9 mouse cellular contexts compared by ENCODE assay signal in the genomic region with DNA sequence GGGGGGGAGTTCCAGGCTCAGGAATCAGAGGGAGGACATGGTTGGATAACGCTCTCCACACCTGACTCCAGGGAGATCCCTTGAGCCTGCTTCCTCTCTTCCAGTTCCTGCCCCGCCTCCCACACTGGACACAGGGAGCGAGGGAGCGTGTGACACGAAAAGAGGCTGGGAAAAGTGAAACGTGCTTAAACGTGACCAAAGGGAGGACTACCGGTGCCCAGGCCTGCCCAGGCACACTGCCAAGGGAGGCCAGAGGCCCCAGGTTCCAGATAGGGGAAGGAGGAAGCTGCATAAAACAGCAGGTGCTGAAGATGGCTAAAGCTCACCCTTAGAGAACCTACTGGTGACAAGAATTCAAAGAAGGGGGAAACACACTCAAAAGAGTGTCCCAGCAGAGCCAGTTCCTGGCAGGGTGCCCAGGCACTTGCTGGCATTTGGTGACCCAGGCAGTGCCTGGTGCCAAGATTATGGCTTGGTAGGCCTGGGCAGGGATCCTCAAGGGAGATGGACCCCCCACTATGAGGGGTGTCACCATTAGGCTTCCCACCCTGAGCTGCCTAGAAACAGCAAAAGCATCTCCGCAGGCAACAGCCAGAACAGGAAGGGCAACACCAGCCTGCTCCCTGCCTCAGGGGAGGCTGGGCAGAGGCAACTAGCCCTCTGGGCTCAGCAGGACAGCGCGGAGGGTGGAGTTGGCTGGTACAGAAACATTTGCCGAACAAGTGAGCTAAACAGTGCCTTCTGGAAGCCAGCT. TPM values are rescaled to one million over a fixed set of nuclear protein-coding genes. Genes with fewer than 3 reads are reported as not detected.
DNase-seq lines count a peak whose midpoint lies in the region; ATAC-seq and TF ChIP-seq lines count a peak whose summit lies in the region.
"Had no signal": no experiment of that assay in that cellular context is flagged by ENCODE, and none has a peak within 500 bp of the region (broad histone marks: within the 10 kb centered on the region; RNA-seq: fewer than 3 reads in every experiment).

No protein-coding gene starts in this region.

- H3K4me2 ChIP-seq in forebrain, embryonic 11.5 days (ENCODE audit: low read depth, low read length, severe bottlenecking) = no peak overlapping the region
- peak overlapping the region; percentile 89 for H3K4me2 ChIP-seq in forebrain, postnatal 0 days (ENCODE audit: low read depth)
- H3K4me2 ChIP-seq: liver, embryonic 15.5 days had no signal

- no peaks in the 10 kb centered on the region for H3K9me3 ChIP-seq in forebrain, embryonic 11.5 days (ENCODE audit: control insufficient read depth, low read length)
- H3K9me3 ChIP-seq in forebrain, embryonic 10.5 days = no peaks in the 10 kb centered on the region
- no peaks in the 10 kb centered on the region for H3K9me3 ChIP-seq in forebrain, postnatal 0 days (ENCODE audit: low read length)
- H3K9me3 ChIP-seq: liver, embryonic 15.5 days had no signal

- H3K27ac ChIP-seq in forebrain, embryonic 11.5 days (ENCODE audit: low read depth, low read length) = no peak overlapping the region
- H3K27ac ChIP-seq in forebrain, embryonic 10.5 days = no peak overlapping the region
- H3K27ac ChIP-seq in forebrain, postnatal 0 days (ENCODE audit: low read depth, low read length) = peak overlapping the region; percentile 16; the same call in 1 of the 2 replicates
- H3K27ac ChIP-seq: liver, embryonic 15.5 days had no signal

- H3K27me3 ChIP-seq in forebrain, embryonic 11.5 days (ENCODE audit: control insufficient read depth, insufficient read depth, low read length) = peaks cover 37% of the 10 kb centered on the region
- peaks cover 75% of the 10 kb centered on the region for H3K27me3 ChIP-seq in forebrain, embryonic 10.5 days (ENCODE audit: poor library complexity, severe bottlenecking)
- 0 out of 2 replicates have a peak, but pooled peaks cover 5% of the 10 kb centered on the region for H3K27me3 ChIP-seq in forebrain, postnatal 0 days (ENCODE audit: insufficient read depth, low read length)

- H3K4me3 ChIP-seq in forebrain, embryonic 11.5 days (ENCODE audit: low read depth, low read length) = no peak overlapping the region
- no peak overlapping the region for H3K4me3 ChIP-seq in forebrain, embryonic 10.5 days
- peak overlapping the region; percentile 55 for H3K4me3 ChIP-seq in forebrain, postnatal 0 days (ENCODE audit: low read depth, low read length)
- H3K4me3 ChIP-seq: liver, embryonic 15.5 days had no signal

- H3K4me1 ChIP-seq in forebrain, embryonic 11.5 days (replicated peaks; ENCODE audit: control insufficient read depth, insufficient read depth, low read length) = peaks cover 7% of the 10 kb centered on the region
- H3K4me1 ChIP-seq in forebrain, embryonic 10.5 days = peaks cover 20% of the 10 kb centered on the region
- peaks cover 17% of the 10 kb centered on the region for H3K4me1 ChIP-seq in forebrain, postnatal 0 days (ENCODE audit: insufficient read depth)

- no peaks in the 10 kb centered on the region for H3K36me3 ChIP-seq in forebrain, embryonic 11.5 days (ENCODE audit: control insufficient read depth, insufficient read depth, low read length)
- H3K36me3 ChIP-seq in forebrain, embryonic 10.5 days (replicated peaks) = no peaks in the 10 kb centered on the region
- H3K36me3 ChIP-seq in forebrain, postnatal 0 days (ENCODE audit: insufficient read depth) = no peaks in the 10 kb centered on the region
- H3K36me3 ChIP-seq: liver, embryonic 15.5 days had no signal

- intact Hi-C loops in left cerebral cortex, postnatal 25 days (cut with DNase I) = no loop called here

- WGBS in forebrain, embryonic 11.5 days = 59% methylated on average over 12 of the region's 12 CpGs
- 59% methylated on average over 12 of the region's 12 CpGs for WGBS in forebrain, embryonic 10.5 days
- WGBS in forebrain, postnatal 0 days = 29% methylated on average over 12 of the region's 12 CpGs

- peak; percentile 49 for DNase-seq in forebrain, embryonic 11.5 days (ENCODE audit: low spot score)
- no peak for DNase-seq in forebrain, embryonic 10.5 days (ENCODE audit: extremely low spot score, low spot score)
- peak; percentile 84 for DNase-seq in adrenal gland, postnatal 14 days
- peak; percentile 58 for DNase-seq in forebrain, postnatal 0 days
- DNase-seq in kidney, adult 8-10 months = peak; percentile 47 to 63
- DNase-seq in left cerebral cortex, postnatal 25 days (ENCODE audit: low spot score in 2 of 2) = peak; percentile 75 to 78
- peak; percentile 73 for DNase-seq in right cerebral cortex, postnatal 4 days
- no peak for DNase-seq in thymus, postnatal 0 days (ENCODE audit: low spot score)

- ATAC-seq in forebrain, embryonic 11.5 days (replicated peaks; ENCODE audit: low FRiP score) = no peak
- ATAC-seq in forebrain, postnatal 0 days = peak; percentile 8; the same call in 1 of the 2 replicates

- no peak overlapping the region for H3K9ac ChIP-seq in forebrain, embryonic 11.5 days (ENCODE audit: low read length)
- peak overlapping the region; percentile 72 for H3K9ac ChIP-seq in forebrain, postnatal 0 days
- H3K9ac ChIP-seq: liver, embryonic 15.5 days had no signal

- TF ChIP-seq CTCF in forebrain, postnatal 0 days (IDR thresholded peaks at IDR 0.05; ENCODE audit: low read depth) = no peak

RNA-seq across cellular contexts. Expression of a gene that starts 2.3 kb away (rescaled TPM):
- 0.59 and 0.84 TPM in 2 replicates for polyA plus RNA-seq in forebrain, embryonic 11.5 days (2014; fragmentation: Nextera tagmentation; extraction: Ambion mirVana)
- 0.14 and 0.36 TPM in 2 replicates for polyA plus RNA-seq in forebrain, embryonic 10.5 days (2016; fragmentation: Nextera tagmentation; extraction: Ambion mirVana)
- total RNA-seq in adrenal gland, postnatal 14 days (2021) = 78.9 and 91.9 TPM in 2 replicates
- total RNA-seq in forebrain, postnatal 0 days (2014; rRNA removed) = 38.4 and 41.5 TPM in 2 replicates
- 29.3 and 37.5 TPM in 2 replicates for polyA plus RNA-seq in forebrain, postnatal 0 days (2015; fragmentation: Nextera tagmentation; extraction: Ambion mirVana)
- 100 to 1,000 TPM; 195 to 200 TPM for total RNA-seq in left cerebral cortex, postnatal 25 days (2021)
- 0.14 and 0.21 TPM in 2 replicates for polyA plus RNA-seq in thymus, postnatal 0 days (2015; fragmentation: Nextera tagmentation; extraction: Ambion mirVana)

RNA-seq across cellular contexts. Expression of a gene that starts 39.7 kb away (rescaled TPM):
- not detected in 2 replicates for polyA plus RNA-seq in forebrain, embryonic 11.5 days (2014; fragmentation: Nextera tagmentation; extraction: Ambion mirVana)
- polyA plus RNA-seq in forebrain, embryonic 10.5 days (2016; fragmentation: Nextera tagmentation; extraction: Ambion mirVana) = 0.46 and 0.65 TPM in 2 replicates
- total RNA-seq in adrenal gland, postnatal 14 days (2021) = not detected in 2 replicates
- total RNA-seq in forebrain, postnatal 0 days (2014; rRNA removed) = 0.10 and 0.23 TPM in 2 replicates
- polyA plus RNA-seq in forebrain, postnatal 0 days (2015; fragmentation: Nextera tagmentation; extraction: Ambion mirVana) = 0.12 TPM in 1 of 2 replicates, not detected in the other
- under 1 TPM in 1 of 2 experiments, not detected in 1; 0.25 TPM for total RNA-seq in left cerebral cortex, postnatal 25 days (2021)
- polyA plus RNA-seq in thymus, postnatal 0 days (2015; fragmentation: Nextera tagmentation; extraction: Ambion mirVana) = 0.76 and 0.82 TPM in 2 replicates

RNA-seq across cellular contexts. Expression of a gene that starts 51.0 kb away (rescaled TPM):
- polyA plus RNA-seq in forebrain, embryonic 11.5 days (2014; fragmentation: Nextera tagmentation; extraction: Ambion mirVana) = 0.27 and 0.65 TPM in 2 replicates
- polyA plus RNA-seq in forebrain, embryonic 10.5 days (2016; fragmentation: Nextera tagmentation; extraction: Ambion mirVana) = not detected in 2 replicates
- total RNA-seq in adrenal gland, postnatal 14 days (2021) = 1.1 and 1.2 TPM in 2 replicates
- 0.38 and 1.3 TPM in 2 replicates for total RNA-seq in forebrain, postnatal 0 days (2014; rRNA removed)
- 3.3 and 4.1 TPM in 2 replicates for polyA plus RNA-seq in forebrain, postnatal 0 days (2015; fragmentation: Nextera tagmentation; extraction: Ambion mirVana)
- total RNA-seq in left cerebral cortex, postnatal 25 days (2021) = 10 to 100 TPM in 1 of 2 experiments, 1 to 10 TPM in 1; 9.1 to 11.6 TPM
- polyA plus RNA-seq in thymus, postnatal 0 days (2015; fragmentation: Nextera tagmentation; extraction: Ambion mirVana) = 5.3 and 5.9 TPM in 2 replicates

RNA-seq across cellular contexts. Expression of a gene that starts 56.8 kb away (rescaled TPM):
- polyA plus RNA-seq in forebrain, embryonic 11.5 days (2014; fragmentation: Nextera tagmentation; extraction: Ambion mirVana) = not detected in 2 replicates
- not detected in 2 replicates for polyA plus RNA-seq in forebrain, embryonic 10.5 days (2016; fragmentation: Nextera tagmentation; extraction: Ambion mirVana)
- not detected in 2 replicates for total RNA-seq in adrenal gland, postnatal 14 days (2021)
- 0.08 and 0.29 TPM in 2 replicates for total RNA-seq in forebrain, postnatal 0 days (2014; rRNA removed)
- 0.19 and 0.28 TPM in 2 replicates for polyA plus RNA-seq in forebrain, postnatal 0 days (2015; fragmentation: Nextera tagmentation; extraction: Ambion mirVana)
- not detected for total RNA-seq in left cerebral cortex, postnatal 25 days (2021)
- 3.0 and 3.5 TPM in 2 replicates for polyA plus RNA-seq in thymus, postnatal 0 days (2015; fragmentation: Nextera tagmentation; extraction: Ambion mirVana)

Comparison
In these comparisons a context has a peak if more than half of its experiments do, and no peak if none do; other contexts are left out.
1. DNase-seq: peak in forebrain, embryonic 11.5 days (single experiment), adrenal gland, postnatal 14 days (single experiment), forebrain, postnatal 0 days (single experiment), kidney, adult 8-10 months (2 of 2), left cerebral cortex, postnatal 25 days (2 of 2) and right cerebral cortex, postnatal 4 days (single experiment); none in forebrain, embryonic 10.5 days (single experiment) and thymus, postnatal 0 days (single experiment).
2. RNA of a gene that starts 2.3 kb away (polyA plus RNA-seq): 29.3 to 37.5 TPM in forebrain, postnatal 0 days; 0.59 to 0.84 TPM in forebrain, embryonic 11.5 days, 0.14 to 0.21 TPM in thymus, postnatal 0 days and 0.14 to 0.36 TPM in forebrain, embryonic 10.5 days; every median in the first group is over 10 times any median in the second.